Mouse (Mus musculus) monocyte, adult 2 months (primary cell): ENCODE data around the gene Iqck.

Experiments used
- DNase-seq, 2 experiments: peaks; one replicate each; pipeline ENCODE4 v3.0.0; 2022; ENCODE audit warnings: low spot score in 2 of 2, low read depth in 1 of 2

The Iqck gene

DNA sequence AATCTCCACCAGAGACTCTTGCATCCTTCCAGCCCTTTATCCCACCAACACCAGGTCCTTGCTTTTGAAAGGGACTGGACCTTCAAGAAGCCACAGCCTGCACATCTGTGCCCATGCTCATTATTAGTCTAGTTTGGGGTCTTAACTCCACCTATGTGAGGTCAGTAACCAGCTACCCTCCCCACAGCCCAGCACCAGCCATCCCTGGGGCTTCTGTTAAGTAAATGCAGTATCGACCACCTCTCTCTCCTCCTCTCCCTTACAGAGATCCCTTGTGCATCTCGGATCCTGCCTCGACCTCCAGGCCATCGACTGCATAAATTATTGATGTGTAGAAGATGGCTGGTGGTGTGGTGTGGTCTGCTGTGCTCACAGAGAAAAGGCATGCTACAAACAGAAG, 130.8 kb downstream of the Iqck start:
- DNase-seq, result no peak

- DNase-seq, result no peak
Measured at GRCm38 (mm10) chr7:118989275-118989856, 133.8 kb downstream of the Iqck start.

- no peak for DNase-seq
Measured at GRCm38 (mm10) chr7:118990282-118990681, 134.7 kb downstream of the Iqck start.

DNA sequence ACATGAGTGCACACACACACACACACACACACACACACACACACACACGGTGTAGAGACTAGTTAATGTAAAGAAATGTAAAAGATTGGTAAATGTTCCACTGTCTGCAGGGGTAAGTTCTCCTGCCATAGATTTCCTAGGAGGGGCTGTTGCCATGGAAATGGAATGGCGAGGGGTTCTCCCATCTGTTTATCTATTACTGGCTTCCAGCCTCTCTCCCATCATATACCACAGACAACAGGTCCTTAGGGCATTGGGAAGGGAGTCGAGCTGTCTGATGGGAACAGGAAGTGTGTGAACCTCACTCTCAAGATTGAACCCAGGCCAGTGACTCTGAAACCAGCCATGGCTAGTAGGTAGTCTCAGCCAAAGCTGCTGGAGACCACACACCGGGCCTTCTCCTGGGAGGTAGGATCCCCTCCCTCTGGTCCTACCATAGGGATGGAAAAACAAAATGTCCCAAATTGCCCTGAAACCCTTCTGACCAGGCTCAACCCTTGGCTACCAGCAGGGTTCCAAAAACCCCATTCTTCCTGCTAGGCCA, 135.9 kb downstream of the Iqck start:
- DNase-seq, result no peak

DNA sequence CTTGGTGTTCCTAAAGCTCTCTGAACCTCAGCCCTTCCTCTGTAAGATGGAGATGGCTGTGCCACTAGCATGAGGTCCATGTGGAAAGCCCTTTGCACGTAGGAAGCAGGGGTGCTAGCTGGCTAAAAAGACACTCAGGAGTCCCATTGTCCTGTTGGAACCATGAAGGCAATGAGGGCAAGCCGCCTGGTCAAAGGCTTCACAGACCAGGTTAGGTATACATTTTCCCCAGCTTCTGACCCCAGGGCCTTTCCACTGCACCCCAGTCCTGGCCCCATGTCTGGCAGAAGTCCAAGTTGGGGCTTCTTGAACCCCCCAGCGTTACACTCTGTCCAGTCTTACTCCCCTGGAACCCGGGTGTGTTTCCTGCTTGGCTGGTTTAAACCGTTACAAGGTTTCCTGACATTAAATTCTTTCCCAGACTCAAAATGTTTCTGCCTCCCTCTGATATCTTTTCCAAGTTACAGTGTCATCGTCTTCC, 136.6 kb downstream of the Iqck start:
- no peak for DNase-seq

DNA sequence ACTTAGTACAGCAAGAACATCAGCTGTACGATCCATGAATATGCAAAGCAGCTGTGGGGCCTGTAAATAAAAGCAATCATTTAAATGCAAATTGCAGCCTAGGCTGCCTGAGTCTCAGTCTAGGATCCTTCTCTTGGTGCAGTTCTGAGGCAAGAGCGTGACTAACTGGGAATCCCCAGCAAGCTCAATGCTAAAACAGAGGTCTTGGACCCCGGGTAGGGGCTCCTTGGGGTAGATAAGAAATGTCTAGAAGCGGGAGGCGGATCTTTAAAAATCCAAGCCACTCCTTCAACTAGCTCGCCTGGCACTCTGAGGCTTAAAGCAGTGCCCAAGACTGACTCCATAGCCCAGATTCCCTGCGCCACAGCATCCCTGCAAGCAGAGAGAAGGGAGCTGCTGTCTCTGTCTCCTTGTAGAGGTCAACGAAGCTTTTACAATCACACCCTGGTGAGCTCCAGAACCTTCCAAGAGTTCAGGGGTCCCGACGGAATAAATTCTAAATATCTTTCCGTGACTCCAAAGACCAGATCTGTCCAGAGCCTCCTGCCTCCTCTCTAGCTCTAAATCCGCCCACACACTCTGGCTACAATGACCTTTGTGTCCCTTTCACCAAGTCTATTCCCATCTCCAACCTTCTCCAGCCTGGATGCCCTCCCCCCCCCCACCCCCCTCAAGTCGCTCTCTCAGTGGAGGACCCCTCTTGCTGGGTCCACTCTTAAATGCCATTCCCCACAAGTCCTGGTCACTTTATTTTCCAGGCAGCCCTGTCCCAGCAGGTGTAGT, 137.3 kb downstream of the Iqck start:
- DNase-seq, result no peak

GRCm38 (mm10) chr7:118993597-118994230, 138.2 kb downstream of the Iqck start:
- DNase-seq, result no peak

- no peak for DNase-seq
Measured at GRCm38 (mm10) chr7:118994231-118994842, 138.8 kb downstream of the Iqck start.

DNA sequence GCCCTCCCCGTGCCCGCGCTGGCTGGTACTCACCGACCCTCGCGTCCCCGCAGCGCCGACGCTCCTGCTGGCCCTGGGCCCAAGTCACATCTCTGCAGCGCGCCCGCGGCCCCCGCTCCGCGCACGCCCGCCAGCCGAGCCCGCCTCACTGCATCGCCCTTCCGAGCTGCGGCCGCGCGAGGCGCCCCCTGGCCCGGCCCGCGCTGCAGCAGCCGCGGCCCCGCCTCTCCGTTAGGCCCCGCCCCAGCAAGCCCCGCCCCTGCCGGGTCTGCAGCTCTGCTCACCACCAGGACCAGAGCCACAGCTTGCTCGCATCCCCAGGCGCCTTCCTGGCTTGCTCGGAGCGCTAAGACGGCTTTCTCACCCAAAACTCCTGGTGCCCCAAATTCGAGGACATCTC, 139.5 kb downstream of the Iqck start, which contains the start of gene Gprc5b:
TSS of gene Gprc5b (minus strand) at position 205 of the 400 bp plus-strand sequence.
- DNase-seq, result peak in 1 of 2 experiments; percentile 19

DNA sequence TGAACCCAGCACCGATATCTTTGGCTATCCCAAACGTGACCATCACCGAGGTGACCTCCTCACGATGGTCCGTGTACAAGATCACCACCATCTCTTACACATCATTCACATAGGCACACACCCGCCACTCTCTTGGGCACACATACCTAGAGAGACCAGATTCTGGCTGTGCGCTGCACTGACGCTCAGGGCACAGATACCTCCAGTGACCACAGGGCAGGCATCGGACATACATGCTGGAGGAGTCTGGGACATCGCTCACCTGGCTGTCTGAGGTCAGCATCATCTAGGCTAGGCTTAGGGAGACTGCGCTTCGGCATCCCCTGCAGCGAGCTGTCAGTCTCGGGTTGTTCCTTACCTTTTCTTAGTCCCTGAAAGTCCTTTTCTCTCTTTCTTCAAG, 140.1 kb downstream of the Iqck start:
- no peak for DNase-seq

GRCm38 (mm10) chr7:118996137-118996837, 140.7 kb downstream of the Iqck start:
- DNase-seq, result peak; percentile 24 to 60

DNA sequence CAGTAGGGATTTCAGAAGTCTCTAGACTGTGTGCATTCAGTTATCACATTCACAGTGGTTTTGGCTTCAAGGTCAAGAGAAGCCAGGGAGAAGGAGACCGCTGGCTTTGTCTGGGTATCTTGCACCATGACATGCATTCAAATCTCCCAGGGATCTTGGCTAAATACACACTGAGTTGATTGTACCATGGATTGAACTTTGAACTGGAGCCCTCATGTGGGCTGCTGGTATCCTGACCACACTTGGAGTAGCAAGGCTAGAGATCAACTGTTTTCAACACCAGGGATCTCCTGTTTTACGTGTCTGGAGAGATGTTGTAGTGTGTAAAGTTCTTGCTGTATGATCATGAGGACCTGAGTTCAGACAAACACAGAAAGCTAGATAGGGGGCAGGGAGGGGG, 144.3 kb downstream of the Iqck start:
- DNase-seq, result no peak

DNA sequence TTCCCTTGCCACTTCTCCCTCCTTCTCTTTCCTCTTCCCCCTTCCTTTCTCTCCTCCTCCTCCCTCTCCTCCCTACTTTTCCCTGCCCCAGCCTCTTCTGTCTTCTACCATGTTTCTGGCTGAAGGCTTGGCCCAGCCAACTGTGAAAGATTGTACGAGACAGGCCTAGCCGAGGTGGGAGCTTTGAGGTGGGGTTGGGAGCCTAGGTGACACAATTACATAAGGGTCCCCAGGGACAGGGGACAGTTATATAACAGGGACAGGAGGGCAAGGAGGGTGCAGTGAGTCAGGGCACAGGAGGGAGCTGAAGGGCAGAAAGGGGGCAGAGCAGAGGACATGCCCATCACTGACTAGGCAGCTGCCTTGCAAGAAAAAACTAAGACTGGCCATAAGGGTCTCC, 146.4 kb downstream of the Iqck start:
- DNase-seq, result no peak

GRCm38 (mm10) chr7:119002501-119002900, 146.9 kb downstream of the Iqck start:
- DNase-seq, result no peak

- peak in 1 of 2 experiments; percentile 25 for DNase-seq
Measured at GRCm38 (mm10) chr7:119010854-119011529, 155.4 kb downstream of the Iqck start.

- no peak for DNase-seq
Measured at GRCm38 (mm10) chr7:119015736-119016135, 160.2 kb downstream of the Iqck start.

DNA sequence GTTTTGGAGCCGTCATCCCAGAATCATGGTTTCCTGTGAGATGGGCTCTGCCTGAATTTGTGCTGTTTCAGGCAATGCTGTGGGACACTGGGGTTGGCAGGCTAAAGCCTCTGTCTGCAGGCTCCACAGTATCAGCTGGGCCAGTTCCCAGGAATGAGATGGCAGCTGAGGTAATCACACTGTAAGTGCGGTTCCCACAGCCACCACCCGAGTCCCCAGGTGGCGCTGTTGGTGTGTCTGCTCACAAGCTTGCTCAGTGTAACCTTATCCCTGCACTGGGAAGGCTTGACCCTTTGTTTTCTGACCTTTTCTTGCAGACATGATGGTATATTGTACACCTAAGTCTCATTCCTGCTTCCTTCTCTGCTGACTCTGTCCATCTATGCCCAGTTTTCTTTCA, 164.0 kb downstream of the Iqck start:
- no peak for DNase-seq
